Mouse (Mus musculus) hindbrain, embryonic 14.5 days (tissue): Measurements from ENCODE around the gene Aoah. TPM values are rescaled to one million over a fixed set of nuclear protein-coding genes. Genes with fewer than 3 reads are reported as not detected.

Experiments used
- ATAC-seq: fragments of 200-750 bp; cut with Nextera tagmentation; 2 replicates; pipeline ENCODE4 v1.8.0; 2017; ENCODE audit warnings: moderate number of reproducible peaks, mild to moderate bottlenecking, moderate TSS enrichment, moderate library complexity; ENCODE audit not compliant: low FRiP score
- DNase-seq: peaks from one replicate; pipeline ENCODE4 v3.0.0-alpha.2; 2015; ENCODE audit warnings: low spot score
- H3K27ac ChIP-seq: fragments of 300-500 bp; sonication (generic); 2 replicates; pipeline ENCODE4 v1.5.1; 2014; ENCODE audit warnings: mild to moderate bottlenecking, moderate library complexity
- H3K27me3 ChIP-seq: fragments of 300-500 bp; sonication (generic); 2 replicates; pipeline ENCODE4 v1.6.1; 2014; ENCODE audit warnings: mild to moderate bottlenecking, low read length, mixed read lengths; ENCODE audit not compliant: control insufficient read depth, insufficient read depth
- H3K36me3 ChIP-seq: fragments of 300-500 bp; sonication (generic); replicated peaks from 2 replicates; pipeline ENCODE4 v1.6.1; 2014; ENCODE audit not compliant: control insufficient read depth, insufficient read depth
- H3K4me1 ChIP-seq: fragments of 300-500 bp; sonication (generic); replicated peaks from 2 replicates; pipeline ENCODE4 v1.6.1; 2014; ENCODE audit warnings: antibody characterized with exemption, low read length, mixed read lengths; ENCODE audit not compliant: control insufficient read depth, insufficient read depth
- H3K4me2 ChIP-seq: fragments of 300-500 bp; sonication (generic); replicated peaks from 2 replicates; pipeline ENCODE4 v1.6.1; 2014; ENCODE audit warnings: mild to moderate bottlenecking, moderate library complexity
- H3K4me3 ChIP-seq: fragments of 300-500 bp; sonication (generic); replicated peaks from 2 replicates; pipeline ENCODE4 v1.5.1; 2014; ENCODE audit warnings: mild to moderate bottlenecking, low read length
- H3K9ac ChIP-seq: fragments of 300-500 bp; sonication (generic); 2 replicates; pipeline ENCODE4 v1.6.1; 2014
- H3K9me3 ChIP-seq: fragments of 300-500 bp; sonication (generic); 2 replicates; pipeline ENCODE4 v1.6.1; 2016; ENCODE audit warnings: low read length; ENCODE audit not compliant: control insufficient read depth
- WGBS: fragments of 180-500 bp; shearing (Covaris S2); extraction: QIAGEN DNeasy Blood & Tissue Kit; methylation state at CpG from one replicate; pipeline ENCODE4 v1.1.7; 2014; 5-methylcytosine and 5-hydroxymethylcytosine counted together
- polyA plus RNA-seq: library from polyadenylated mRNA; unstranded; fragments of >200 nt; fragmentation: Nextera tagmentation; extraction: Ambion mirVana; gene quantifications from 2 replicates; pipeline ENCODE4 v1.2.1, GENCODE M21; 2014

The Aoah gene
- polyA plus RNA-seq, 1 experiment from 2014 or later, result 0.63 TPM

GRCm38 (mm10) chr13:20940389-20940788 is 146.5 kb downstream of the Aoah start:
- H3K36me3 ChIP-seq, result no peaks in the 10 kb centered on the region
- DNase-seq (no peak), ATAC-seq (no peak)
- no peaks in the 10 kb centered on the region for H3K9me3 ChIP-seq
- H3K4me2 ChIP-seq, result no peak overlapping the region
- no peaks in the 10 kb centered on the region for H3K27me3 ChIP-seq
- no peak overlapping the region for H3K27ac ChIP-seq
- H3K9ac ChIP-seq, result no peak overlapping the region
- H3K4me3 ChIP-seq, result no peak overlapping the region
- no peaks in the 10 kb centered on the region for H3K4me1 ChIP-seq
- 58% methylated on average over 6 of the region's 6 CpGs for WGBS

GRCm38 (mm10) chr13:20941707-20942106 is 147.8 kb downstream of the Aoah start:
- no peak overlapping the region for H3K27ac ChIP-seq
- H3K4me1 ChIP-seq, result no peaks in the 10 kb centered on the region
- no peak overlapping the region for H3K4me2 ChIP-seq
- ATAC-seq, result no peak
- WGBS, result 93% methylated on average over 4 of the region's 4 CpGs
- no peak for DNase-seq
- H3K9ac ChIP-seq, result no peak overlapping the region
- H3K27me3 ChIP-seq, result no peaks in the 10 kb centered on the region
- H3K4me3 ChIP-seq, result no peak overlapping the region
- no peaks in the 10 kb centered on the region for H3K36me3 ChIP-seq
- no peaks in the 10 kb centered on the region for H3K9me3 ChIP-seq

DNA sequence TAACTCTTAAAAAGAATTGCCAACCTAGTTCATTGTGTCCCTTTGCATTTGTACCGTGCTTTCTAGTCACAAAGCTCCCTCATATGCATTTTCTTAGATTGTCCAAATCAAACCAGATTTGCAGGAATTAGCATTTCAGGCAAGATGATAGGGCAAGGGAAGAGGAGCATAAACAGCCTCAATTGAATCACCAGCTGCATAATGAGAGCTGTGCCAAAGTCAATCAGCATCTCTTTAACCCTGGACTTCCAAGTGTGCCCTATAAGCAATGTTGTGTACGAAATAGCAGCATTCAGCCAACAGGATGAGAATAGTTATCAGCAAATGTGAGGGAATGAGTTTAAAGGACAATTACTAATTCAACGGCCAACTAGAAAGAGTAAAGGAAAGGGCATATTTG is 169.2 kb downstream of the Aoah start:
- H3K4me1 ChIP-seq, result no peaks in the 10 kb centered on the region
- no peak for ATAC-seq
- no peaks in the 10 kb centered on the region for H3K36me3 ChIP-seq
- H3K9ac ChIP-seq, result no peak overlapping the region
- no peak for DNase-seq
- no peak overlapping the region for H3K4me2 ChIP-seq
- H3K4me3 ChIP-seq, result no peak overlapping the region
- 72% methylated on average over 3 of the region's 3 CpGs for WGBS
- H3K27me3 ChIP-seq, result no peaks in the 10 kb centered on the region
- no peak overlapping the region for H3K27ac ChIP-seq
- no peaks in the 10 kb centered on the region for H3K9me3 ChIP-seq

- no peak for ATAC-seq
- DNase-seq, result no peak
- H3K4me3 ChIP-seq, result no peak overlapping the region
- no peak overlapping the region for H3K27ac ChIP-seq
- H3K27me3 ChIP-seq, result no peaks in the 10 kb centered on the region
- H3K9ac ChIP-seq, result no peak overlapping the region
- no peaks in the 10 kb centered on the region for H3K4me1 ChIP-seq
- no peaks in the 10 kb centered on the region for H3K36me3 ChIP-seq
- no peak overlapping the region for H3K4me2 ChIP-seq
- H3K9me3 ChIP-seq, result no peaks in the 10 kb centered on the region
- 79% methylated on average over 8 of the region's 8 CpGs for WGBS
Measured at GRCm38 (mm10) chr13:20981234-20982230, 187.6 kb downstream of the Aoah start.

- ATAC-seq (no peak), DNase-seq (no peak)
- Histone ChIP-seq H3K4me2 (no peak overlapping the region), H3K27me3 (no peaks in the 10 kb centered on the region), H3K9ac (no peak overlapping the region), H3K4me1 (no peaks in the 10 kb centered on the region), H3K27ac (no peak overlapping the region), H3K9me3 (no peaks in the 10 kb centered on the region), H3K36me3 (no peaks in the 10 kb centered on the region), H3K4me3 (no peak overlapping the region)
Measured at GRCm38 (mm10) chr13:20985510-20985909, 191.6 kb downstream of the Aoah start.

- no peaks in the 10 kb centered on the region for H3K4me1 ChIP-seq
- H3K4me2 ChIP-seq, result no peak overlapping the region
- H3K4me3 ChIP-seq, result no peak overlapping the region
- no peaks in the 10 kb centered on the region for H3K27me3 ChIP-seq
- H3K36me3 ChIP-seq, result no peaks in the 10 kb centered on the region
- no peak overlapping the region for H3K27ac ChIP-seq
- no peaks in the 10 kb centered on the region for H3K9me3 ChIP-seq
- ATAC-seq (no peak), DNase-seq (no peak)
- no peak overlapping the region for H3K9ac ChIP-seq
Measured at GRCm38 (mm10) chr13:20985961-20986360, 192.0 kb downstream of the Aoah start.

DNA sequence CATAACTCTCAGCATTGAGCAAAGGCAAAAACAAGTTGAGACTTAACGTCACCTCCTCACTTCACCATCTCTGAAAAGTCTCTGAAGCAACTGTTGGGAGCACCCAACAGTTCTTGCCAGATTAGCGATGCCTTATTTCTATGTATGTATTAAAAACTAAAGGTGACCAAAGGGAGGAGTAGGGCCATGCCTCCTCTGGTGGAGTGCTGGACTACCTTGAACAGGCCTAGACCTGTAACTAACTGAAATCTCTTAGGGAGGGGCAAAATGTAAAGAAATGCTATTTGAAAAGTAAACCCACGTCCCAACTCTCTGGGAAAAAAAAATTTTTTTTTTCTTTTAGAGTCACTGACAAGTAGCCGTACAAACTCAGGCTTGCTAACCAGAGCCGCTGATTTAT is 211.3 kb downstream of the Aoah start:
- DNase-seq (no peak), ATAC-seq (peak; percentile 22; the same call in 1 of the 2 replicates)
- H3K36me3 ChIP-seq, result no peaks in the 10 kb centered on the region
- no peak overlapping the region for H3K4me3 ChIP-seq
- peaks cover 13% of the 10 kb centered on the region; the same call in 1 of the 2 replicates for H3K4me1 ChIP-seq
- H3K9me3 ChIP-seq, result no peaks in the 10 kb centered on the region
- H3K9ac ChIP-seq, result no peak overlapping the region
- H3K27me3 ChIP-seq, result no peaks in the 10 kb centered on the region
- WGBS, result 67% methylated on average over 5 of the region's 5 CpGs
- H3K4me2 ChIP-seq, result no peak overlapping the region
- peak overlapping the region; percentile 55; the same call in 1 of the 2 replicates for H3K27ac ChIP-seq

GRCm38 (mm10) chr13:21005642-21006320 is 211.9 kb downstream of the Aoah start:
- ATAC-seq, result peak; percentile 87
- H3K27ac ChIP-seq, result peak overlapping the region; percentile 55; the same call in 1 of the 2 replicates

DNA sequence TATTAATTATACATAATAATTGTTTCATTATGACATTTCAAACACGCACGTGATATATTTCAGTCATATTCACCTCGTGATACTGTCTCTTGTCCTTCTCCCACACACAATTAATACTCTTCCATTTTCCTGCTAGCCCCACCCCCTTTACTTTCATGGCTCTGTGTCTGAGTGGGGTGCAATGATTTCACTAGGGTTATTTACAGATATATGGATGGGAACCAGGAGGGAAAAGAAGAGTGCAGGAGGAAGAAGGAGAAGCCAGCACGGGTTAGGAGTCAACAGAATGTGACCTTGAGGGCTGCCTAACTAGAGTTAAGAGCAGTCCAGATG is 212.4 kb downstream of the Aoah start:
- no peak overlapping the region for H3K4me3 ChIP-seq
- peak overlapping the region; percentile 55; the same call in 1 of the 2 replicates for H3K27ac ChIP-seq
- 63% methylated on average over 4 of the region's 4 CpGs for WGBS
- H3K4me1 ChIP-seq, result peaks cover 13% of the 10 kb centered on the region; the same call in 1 of the 2 replicates
- DNase-seq (no peak), ATAC-seq (no peak)
- H3K27me3 ChIP-seq, result no peaks in the 10 kb centered on the region
- H3K9ac ChIP-seq, result no peak overlapping the region
- no peak overlapping the region for H3K4me2 ChIP-seq
- H3K9me3 ChIP-seq, result no peaks in the 10 kb centered on the region
- no peaks in the 10 kb centered on the region for H3K36me3 ChIP-seq

More at GRCm38 (mm10) chr13:21005642-21006320, 211.9 kb downstream of the Aoah start:
- peak; percentile 64 for DNase-seq
- H3K4me3 ChIP-seq, result no peak overlapping the region
- H3K9ac ChIP-seq, result no peak overlapping the region
- peaks cover 13% of the 10 kb centered on the region; the same call in 1 of the 2 replicates for H3K4me1 ChIP-seq
- WGBS, result 31% methylated on average over 5 of the region's 5 CpGs
- no peak overlapping the region for H3K4me2 ChIP-seq
- no peaks in the 10 kb centered on the region for H3K36me3 ChIP-seq
- H3K9me3 ChIP-seq, result no peaks in the 10 kb centered on the region
- H3K27me3 ChIP-seq, result no peaks in the 10 kb centered on the region
